Mouse (Mus musculus): ENCODE measurements around the gene Gpr160. TPM values are rescaled to one million over a fixed set of nuclear protein-coding genes. Genes with fewer than 3 reads are reported as not detected.

The Gpr160 gene
- polyA plus RNA-seq, 1 experiment from 2014 or later = 7.5 TPM

DNA sequence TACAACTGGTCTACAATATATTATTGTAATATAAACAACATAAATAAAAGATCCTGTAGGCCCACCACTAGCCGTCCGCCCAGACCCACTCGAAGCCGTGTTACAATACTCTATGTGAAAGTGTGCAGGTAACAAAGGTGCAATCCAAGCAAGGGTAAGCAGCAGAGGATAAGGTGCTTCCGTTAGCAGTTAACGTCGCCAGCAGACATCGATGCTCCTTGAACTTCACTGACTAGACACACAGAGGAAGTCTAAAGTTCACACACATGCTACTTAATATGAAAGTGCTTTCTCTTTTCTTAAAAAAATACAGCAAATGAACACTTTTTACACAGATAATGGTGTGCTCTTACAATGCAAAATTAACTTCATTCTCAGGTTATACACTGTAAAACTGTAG lies 43.7 kb downstream of the Gpr160 start:
- no peak for DNase-seq (ENCODE audit: low spot score)

DNA sequence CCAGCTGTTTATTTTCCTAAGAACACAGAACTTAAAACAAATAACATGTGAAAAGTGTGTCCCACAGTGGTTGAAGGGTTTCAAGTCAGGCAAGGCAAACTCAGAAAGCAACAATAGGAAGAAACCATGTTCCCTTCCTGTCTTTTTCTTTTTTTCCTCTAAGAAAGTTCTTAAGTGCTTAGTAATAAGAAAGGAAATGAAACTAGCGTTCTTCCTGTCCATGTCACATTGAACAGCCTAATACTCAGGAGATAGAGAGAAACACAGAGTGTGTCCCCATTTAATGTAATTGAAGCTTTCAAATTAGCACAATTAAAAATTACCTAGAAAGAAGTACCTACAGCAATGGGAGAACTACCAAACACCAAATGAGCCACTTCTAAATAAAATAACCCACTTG lies 48.9 kb downstream of the Gpr160 start:
- no peak for DNase-seq (ENCODE audit: low spot score)

DNA sequence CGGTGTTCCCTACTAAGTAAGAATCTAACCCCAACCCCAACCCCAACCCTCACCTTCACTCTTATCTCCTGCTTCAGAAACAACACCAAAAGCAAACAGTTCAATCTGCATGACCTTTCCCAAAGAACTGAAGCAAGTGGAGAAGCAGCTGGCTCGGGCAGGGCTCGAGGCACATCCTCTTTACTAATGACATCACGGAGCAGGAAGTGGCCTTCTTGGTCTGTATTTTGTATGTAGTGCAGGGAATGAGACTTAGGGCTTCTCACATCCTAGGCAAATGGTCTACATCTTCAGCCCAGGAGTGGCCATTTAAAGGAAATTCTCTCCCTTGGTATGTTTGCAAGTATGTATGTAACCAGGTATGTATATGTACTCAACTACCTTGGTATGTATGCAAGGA lies 61.4 kb downstream of the Gpr160 start:
- DNase-seq (ENCODE audit: low spot score) = no peak

DNA sequence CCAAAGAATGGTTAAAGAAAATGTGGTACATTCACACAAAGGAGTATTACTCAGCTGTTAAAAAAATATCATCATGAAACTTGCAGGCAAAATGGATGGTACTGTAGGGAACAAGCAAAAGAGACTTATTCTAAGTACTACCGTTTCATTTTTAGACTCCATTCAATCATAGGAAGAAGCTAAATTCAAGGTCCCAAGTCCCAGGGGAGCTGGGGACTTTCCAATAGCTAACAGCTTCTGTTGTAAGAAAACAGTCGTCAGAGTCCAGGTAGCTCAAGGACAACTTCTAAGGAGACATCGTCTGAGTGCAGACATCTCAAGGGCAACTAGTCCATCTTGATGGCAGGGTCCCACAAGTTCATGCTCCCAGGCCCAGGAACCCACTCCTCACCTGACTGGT lies 71.9 kb downstream of the Gpr160 start:
- DNase-seq (ENCODE audit: low spot score) = no peak

DNA sequence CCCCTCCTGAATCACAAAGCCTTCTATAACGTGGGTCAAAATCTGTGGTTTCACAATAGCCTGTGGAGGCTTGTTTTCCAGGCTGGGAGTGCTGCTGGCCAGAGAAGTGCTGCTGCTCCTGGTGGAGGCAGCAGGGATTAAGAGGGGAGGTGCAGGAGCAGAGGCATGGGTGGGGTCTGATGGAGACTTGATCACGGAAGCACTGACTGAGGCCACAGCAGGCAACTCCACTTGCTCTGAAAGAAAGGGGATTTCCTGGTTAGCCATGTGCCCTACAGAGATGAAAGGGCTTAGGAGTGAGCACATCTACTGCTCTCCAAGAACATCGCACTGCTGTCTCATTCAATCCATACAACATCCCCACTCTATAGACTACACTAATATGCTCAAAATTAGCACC lies 74.1 kb downstream of the Gpr160 start:
- DNase-seq (ENCODE audit: low spot score) = no peak

DNA sequence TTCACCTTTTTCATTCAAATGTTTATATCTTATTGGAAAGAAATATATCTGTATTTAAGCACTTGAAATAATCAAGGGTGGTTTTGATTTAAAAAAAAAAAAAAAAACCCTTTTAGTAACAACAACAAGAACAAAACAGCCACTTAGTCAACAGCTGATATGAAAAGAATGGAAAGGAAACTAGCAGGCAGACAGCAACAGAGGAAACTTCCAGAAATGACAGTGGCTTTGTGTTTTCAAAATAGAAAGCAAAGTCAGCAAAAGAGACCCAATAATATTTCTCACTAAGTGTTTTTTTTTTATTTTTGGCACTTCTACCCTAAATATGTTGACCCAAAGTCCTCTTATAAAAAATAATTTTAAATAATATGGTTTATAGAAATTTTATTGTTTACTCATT lies 78.6 kb downstream of the Gpr160 start:
- no peak for DNase-seq (ENCODE audit: low spot score)

Other genes with a start within 250 kb of the Gpr160 start
- 0.09 and 0.12 TPM in 2 replicates for gene Lrriq4, start 211.4 kb upstream of the Gpr160 start, polyA plus RNA-seq (2015; fragmentation: Nextera tagmentation; extraction: Ambion mirVana)
- gene Lrrc34, start 208.1 kb upstream of the Gpr160 start, polyA plus RNA-seq (2015; fragmentation: Nextera tagmentation; extraction: Ambion mirVana) = 0.45 and 0.74 TPM in 2 replicates
- gene Lrrc31, start 156.1 kb upstream of the Gpr160 start, polyA plus RNA-seq (2015; fragmentation: Nextera tagmentation; extraction: Ambion mirVana) = 0.14 and 0.27 TPM in 2 replicates
- 0.08 TPM in 1 of 2 replicates, not detected in the other for gene Samd7, start 109.7 kb upstream of the Gpr160 start, polyA plus RNA-seq (2015; fragmentation: Nextera tagmentation; extraction: Ambion mirVana)
- 120 and 125 TPM in 2 replicates for gene Sec62, start 63.1 kb upstream of the Gpr160 start, polyA plus RNA-seq (2015; fragmentation: Nextera tagmentation; extraction: Ambion mirVana)
- 4.0 and 5.3 TPM in 2 replicates for gene Phc3, start 113.5 kb downstream of the Gpr160 start, polyA plus RNA-seq (2015; fragmentation: Nextera tagmentation; extraction: Ambion mirVana)
- 15.0 and 15.9 TPM in 2 replicates for gene Prkci, start 139.8 kb downstream of the Gpr160 start, polyA plus RNA-seq (2015; fragmentation: Nextera tagmentation; extraction: Ambion mirVana)
- 14.6 and 17.0 TPM in 2 replicates for gene Skil, start 239.1 kb downstream of the Gpr160 start, polyA plus RNA-seq (2015; fragmentation: Nextera tagmentation; extraction: Ambion mirVana)